Mouse (Mus musculus): Measurements from ENCODE around the gene Tbc1d10b. TPM values are rescaled to one million over a fixed set of nuclear protein-coding genes. Genes with fewer than 3 reads are reported as not detected.

Tbc1d10b gene
- total and polyA plus RNA-seq, 3 experiments = 18.2 to 28.0 (median 25.6) TPM

- TF ChIP-seq NELFE (IDR thresholded peaks at IDR 0.05; ENCODE audit: low read depth, low read length) = no peak
These were observed 35.1 kb upstream of the Tbc1d10b start (continued) for GRCm38 (mm10) chr7:127243361-127243867.

- Histone ChIP-seq H3K36me3 (replicated peaks in 1 of 2; ENCODE audit: control insufficient read depth in 1 of 2, insufficient read depth in 1 of 2, low read length in 1 of 2) (peaks cover 34 to 59% of the 10 kb centered on the region in 2 experiments), H3K79me2 (replicated peaks; ENCODE audit: control insufficient read depth, extremely low read depth, insufficient read depth, poor library complexity, severe bottlenecking) (peaks cover 31% of the 10 kb centered on the region), H3K4me3 (replicated peaks in 1 of 3; ENCODE audit: low read depth in 2 of 3, low read length in 2 of 3, poor library complexity in 1 of 3) (no peak overlapping the region), H3K4me2 (ENCODE audit: insufficient read depth, low read depth, poor library complexity, severe bottlenecking) (no peak overlapping the region), H3K27ac (ENCODE audit: insufficient read depth, low read depth) (no peak overlapping the region), H3K27me3 (replicated peaks) (no peaks in the 10 kb centered on the region), H3K4me1 (ENCODE audit: control insufficient read depth in 1 of 2, insufficient read depth in 2 of 2) (peaks cover 6 to 52% of the 10 kb centered on the region in 2 experiments; a peak in 3 of 4 replicates), H3K9ac (ENCODE audit: insufficient read depth, low read depth) (no peak overlapping the region), H3K9me3 (replicated peaks; ENCODE audit: low read length) (no peaks in the 10 kb centered on the region)
- DNase-seq (ENCODE audit: extremely low read depth) = no peak
- dilution Hi-C loops (cut with MboI; ENCODE audit: extremely low pct_ligation_motif_present, extremely low pct_unique_long_range_greater_than_20kb, low sequenced_read_pairs) (no loop called here), in situ Hi-C loops (cut with MboI; ENCODE audit: low pct_ligation_motif_present, low pct_unique_long_range_greater_than_20kb, low sequenced_read_pairs) (no loop called here)
- no peak for TF ChIP-seq MXI1 (IDR thresholded peaks at IDR 0.05; ENCODE audit: low read depth, low read length)
- TF ChIP-seq RCOR1 (conservative IDR thresholded peaks at IDR 0.05; ENCODE audit: low read depth, low read length) = no peak
- TF ChIP-seq NELFE (IDR thresholded peaks at IDR 0.05; ENCODE audit: low read depth, low read length) = no peak
- TF ChIP-seq POLR2A (IDR thresholded peaks at IDR 0.05; ENCODE audit: low read depth, low read length) = no peak
- TF ChIP-seq USF2 (conservative IDR thresholded peaks at IDR 0.05; ENCODE audit: low read depth, low read length) = no peak
- TF ChIP-seq USF1 (IDR thresholded peaks at IDR 0.05; ENCODE audit: low read depth, low read length) = no peak
- no peak for TF ChIP-seq MEF2A (IDR thresholded peaks at IDR 0.05; ENCODE audit: borderline replicate concordance, low read depth, low read length)
- TF ChIP-seq TBP (conservative IDR thresholded peaks at IDR 0.05; ENCODE audit: low read depth, low read length) = no peak
- TF ChIP-seq ZKSCAN1 (IDR thresholded peaks at IDR 0.05; ENCODE audit: borderline replicate concordance, low read depth, low read length) = no peak
- no peak for TF ChIP-seq JUN (IDR thresholded peaks at IDR 0.05; ENCODE audit: insufficient read depth, low read depth, low read length)
- TF ChIP-seq EP300 (IDR thresholded peaks at IDR 0.05; ENCODE audit: low read length) = no peak
- no peak for TF ChIP-seq ZMIZ1 (IDR thresholded peaks at IDR 0.05; ENCODE audit: low read depth, low read length)
- TF ChIP-seq IRF4 (IDR thresholded peaks at IDR 0.05; ENCODE audit: low read depth, low read length) = no peak
- TF ChIP-seq PAX5 (IDR thresholded peaks at IDR 0.05; ENCODE audit: low read length) = no peak
- TF ChIP-seq ZNF384 (IDR thresholded peaks at IDR 0.05; ENCODE audit: low read depth, low read length) = no peak
- TF ChIP-seq MAFK (IDR thresholded peaks at IDR 0.05; ENCODE audit: insufficient replicate concordance, low read length) = no peak
- no peak for TF ChIP-seq NRF1 (IDR thresholded peaks at IDR 0.05; ENCODE audit: low read depth, low read length)
- TF ChIP-seq RAD21 (IDR thresholded peaks at IDR 0.05; ENCODE audit: low read depth, low read length) = no peak
- no peak for TF ChIP-seq ELF1 (IDR thresholded peaks at IDR 0.05; ENCODE audit: low read depth, low read length)
- TF ChIP-seq CHD1 (IDR thresholded peaks at IDR 0.05; ENCODE audit: low read depth, low read length) = no peak
These were observed 26.5 kb upstream of the Tbc1d10b start for GRCm38 (mm10) chr7:127234777-127235176.
